Mouse (Mus musculus): ENCODE measurements around the gene Zp2.

GRCm38 (mm10) chr7:120106356-120106755, 38.7 kb downstream of the Zp2 start:
- TF ChIP-seq POLR2A (IDR thresholded peaks at IDR 0.05; ENCODE audit: extremely low read depth, insufficient read depth, low read length) (no peak), CTCF (IDR thresholded peaks at IDR 0.05; ENCODE audit: extremely low read depth, insufficient read depth, low read length) (no peak)

Data from cortical plate, adult 2 months (tissue).